Mouse (Mus musculus): Measurements from ENCODE around the gene Plac8. TPM values are rescaled to one million over a fixed set of nuclear protein-coding genes. Genes with fewer than 3 reads are reported as not detected.

The Plac8 gene
- 7.1 and 8.2 TPM in 2 replicates for polyA plus RNA-seq (2014; fragmentation: Nextera tagmentation; extraction: Ambion mirVana)

DNA sequence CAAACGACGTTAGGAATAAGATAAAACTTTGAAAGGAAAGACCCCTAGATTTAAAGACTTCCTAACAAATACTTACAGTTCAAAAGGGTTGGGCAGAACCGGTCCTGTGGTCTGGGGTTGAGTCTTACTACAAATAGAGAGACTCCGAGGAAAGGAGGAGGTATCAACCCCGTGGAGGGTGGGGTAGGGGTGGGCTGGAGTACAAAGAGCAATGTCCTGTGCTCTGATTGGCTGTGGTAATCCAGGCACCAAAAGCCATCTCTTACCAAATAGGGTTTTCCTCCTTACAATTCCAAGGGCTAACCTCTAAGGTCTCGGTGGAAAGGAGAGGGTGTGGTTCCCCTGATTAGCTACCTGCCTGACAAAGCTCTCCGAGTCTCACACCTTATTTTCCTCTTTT lies at the start of gene Plac8:
Gene Plac8 (minus strand): TSS at position 177 of the 400 bp plus-strand sequence.
- Histone ChIP-seq H3K9me3 (replicated peaks; ENCODE audit: control insufficient read depth, low read length) (no peaks in the 10 kb centered on the region), H3K27me3 (ENCODE audit: control insufficient read depth, insufficient read depth, low read length) (no peaks in the 10 kb centered on the region), H3K4me3 (ENCODE audit: low read depth, low read length) (no peak within 1 kb of the TSS), H3K27ac (ENCODE audit: low read depth, low read length) (no peak within 1 kb of the TSS), H3K4me2 (no peak within 1 kb of the TSS), H3K4me1 (ENCODE audit: control insufficient read depth, insufficient read depth, low read length) (peaks cover 12% of the 10 kb centered on the region; the same call in 1 of the 2 replicates), H3K9ac (ENCODE audit: low read depth, low read length) (no peak within 1 kb of the TSS), H3K36me3 (ENCODE audit: control insufficient read depth, insufficient read depth, low read length) (no peaks in the 10 kb centered on the region)
- ATAC-seq (replicated peaks; ENCODE audit: insufficient number of reproducible peaks, low FRiP score, low TSS enrichment), result no peak
- WGBS (ENCODE audit: insufficient replicate concordance), result 19% methylated on average over 7 of the region's 7 CpGs

DNA sequence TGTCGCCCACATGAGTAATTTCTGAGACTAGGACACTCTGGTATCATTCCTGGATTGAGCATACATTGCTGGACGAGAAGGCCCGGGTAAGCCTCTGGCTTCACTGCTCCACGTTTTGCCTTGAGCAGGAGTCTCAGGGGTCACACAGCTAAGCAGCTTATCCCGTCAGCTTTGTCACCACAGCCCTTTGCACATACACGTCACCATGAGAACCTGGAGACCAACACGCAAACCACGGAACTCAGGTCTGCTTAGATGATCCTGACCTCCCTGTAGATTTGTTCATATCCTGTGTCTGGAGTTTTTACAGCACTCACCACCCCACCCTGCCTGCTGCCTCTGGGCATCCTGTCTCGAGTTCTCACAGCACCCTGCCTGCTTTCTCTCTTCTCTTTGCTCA lies 48.9 kb upstream of the Plac8 start:
- Histone ChIP-seq H3K36me3 (ENCODE audit: control insufficient read depth, insufficient read depth, low read length) (no peaks in the 10 kb centered on the region), H3K4me3 (ENCODE audit: low read depth, low read length) (no peak overlapping the region), H3K9ac (ENCODE audit: low read depth, low read length) (no peak overlapping the region), H3K27me3 (ENCODE audit: control insufficient read depth, insufficient read depth, low read length) (no peaks in the 10 kb centered on the region), H3K4me1 (ENCODE audit: control insufficient read depth, insufficient read depth, low read length) (no peaks in the 10 kb centered on the region), H3K9me3 (replicated peaks; ENCODE audit: control insufficient read depth, low read length) (no peaks in the 10 kb centered on the region), H3K27ac (ENCODE audit: low read depth, low read length) (no peak overlapping the region), H3K4me2 (no peak overlapping the region)
- ATAC-seq (replicated peaks; ENCODE audit: insufficient number of reproducible peaks, low FRiP score, low TSS enrichment), result no peak
- 59% methylated on average over 9 of the region's 9 CpGs for WGBS (ENCODE audit: insufficient replicate concordance)

DNA sequence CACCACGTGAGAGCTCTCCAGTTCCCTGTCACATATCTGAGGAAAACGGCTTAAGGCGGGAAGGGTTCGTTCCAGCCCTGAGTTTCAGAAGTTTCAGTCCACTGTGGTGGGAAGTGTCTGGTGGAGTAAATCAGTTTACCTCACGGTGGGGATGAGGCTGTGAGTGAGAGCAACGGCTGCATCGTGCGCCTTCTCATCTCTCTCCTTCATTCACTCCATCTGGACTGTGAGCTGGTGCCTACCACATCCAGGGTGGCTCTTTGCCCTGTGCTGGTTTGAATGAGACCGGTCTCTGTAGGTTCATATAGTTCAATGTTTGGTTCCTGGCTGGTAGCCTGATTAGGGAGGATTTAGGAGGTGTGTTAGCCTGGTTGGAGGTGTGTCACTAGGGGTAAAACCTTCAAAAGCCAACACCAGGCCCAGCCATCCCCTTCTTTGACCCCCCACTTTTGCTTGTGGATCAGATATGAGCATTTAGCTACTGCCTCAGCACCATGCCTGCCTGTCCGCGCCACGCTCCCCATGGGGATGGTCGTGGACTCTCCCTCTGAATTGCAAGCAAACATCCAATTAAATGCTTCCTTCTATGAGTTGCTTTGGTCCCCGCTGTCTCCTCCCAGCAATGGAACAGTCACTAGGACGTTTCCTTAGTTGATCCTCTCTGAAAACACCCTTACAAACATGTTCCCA lies 47.7 kb upstream of the Plac8 start:
- Histone ChIP-seq H3K36me3 (ENCODE audit: control insufficient read depth, insufficient read depth, low read length) (no peaks in the 10 kb centered on the region), H3K9ac (ENCODE audit: low read depth, low read length) (no peak overlapping the region), H3K4me3 (ENCODE audit: low read depth, low read length) (no peak overlapping the region), H3K9me3 (replicated peaks; ENCODE audit: control insufficient read depth, low read length) (no peaks in the 10 kb centered on the region), H3K4me1 (ENCODE audit: control insufficient read depth, insufficient read depth, low read length) (no peaks in the 10 kb centered on the region), H3K4me2 (no peak overlapping the region), H3K27me3 (ENCODE audit: control insufficient read depth, insufficient read depth, low read length) (no peaks in the 10 kb centered on the region), H3K27ac (ENCODE audit: low read depth, low read length) (no peak overlapping the region)
- no peak for ATAC-seq (replicated peaks; ENCODE audit: insufficient number of reproducible peaks, low FRiP score, low TSS enrichment)
- WGBS (ENCODE audit: insufficient replicate concordance), result 84% methylated on average over 15 of the region's 15 CpGs

DNA sequence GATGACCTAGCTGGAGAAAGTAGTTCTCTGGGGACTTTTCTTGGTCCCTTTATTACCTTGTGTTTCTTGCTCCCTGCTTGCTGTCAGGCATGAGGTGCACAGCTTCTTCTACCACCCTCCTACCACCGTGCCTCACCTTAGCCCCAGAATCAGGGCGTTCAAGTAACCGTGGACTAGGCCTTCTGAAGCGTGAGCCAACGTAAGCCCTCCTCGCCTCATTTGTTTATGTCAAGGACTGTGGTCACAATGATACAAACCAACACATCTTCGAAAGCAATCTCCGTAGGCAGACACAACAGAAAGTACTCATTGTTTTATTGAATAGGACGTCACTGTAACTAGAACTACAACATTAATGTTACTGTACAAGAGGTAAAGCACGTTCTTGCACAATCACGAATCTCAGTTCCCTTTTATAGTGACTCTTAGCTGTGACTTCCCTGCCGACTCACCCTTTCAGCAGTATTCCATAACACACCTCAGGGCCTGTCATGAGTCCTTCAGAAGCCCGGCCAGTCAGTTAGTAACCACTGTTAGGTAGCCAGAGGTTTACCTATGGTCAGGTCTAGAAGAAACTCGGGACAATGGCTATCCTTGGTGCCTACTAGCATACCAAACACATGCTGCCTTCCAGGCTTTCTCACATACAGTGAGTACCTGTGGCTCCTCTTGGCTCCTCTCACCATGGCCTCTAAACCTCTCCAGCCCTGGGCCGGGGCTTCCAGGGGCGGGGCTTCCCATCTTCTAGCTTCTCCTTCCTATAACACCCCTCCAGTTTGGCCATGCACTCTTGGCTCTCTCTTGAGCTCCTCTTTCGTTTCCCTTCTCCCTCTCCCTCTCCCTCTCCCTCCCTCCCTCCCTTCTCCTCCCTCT lies 42.1 kb upstream of the Plac8 start:
- Histone ChIP-seq H3K9me3 (replicated peaks; ENCODE audit: control insufficient read depth, low read length) (no peaks in the 10 kb centered on the region), H3K36me3 (ENCODE audit: control insufficient read depth, insufficient read depth, low read length) (no peaks in the 10 kb centered on the region), H3K4me3 (ENCODE audit: low read depth, low read length) (no peak overlapping the region), H3K9ac (ENCODE audit: low read depth, low read length) (no peak overlapping the region), H3K4me2 (no peak overlapping the region), H3K27ac (ENCODE audit: low read depth, low read length) (no peak overlapping the region), H3K4me1 (ENCODE audit: control insufficient read depth, insufficient read depth, low read length) (no peaks in the 10 kb centered on the region), H3K27me3 (ENCODE audit: control insufficient read depth, insufficient read depth, low read length) (no peaks in the 10 kb centered on the region)
- no peak for ATAC-seq (replicated peaks; ENCODE audit: insufficient number of reproducible peaks, low FRiP score, low TSS enrichment)
- 83% methylated on average over 17 of the region's 17 CpGs for WGBS (ENCODE audit: insufficient replicate concordance)

DNA sequence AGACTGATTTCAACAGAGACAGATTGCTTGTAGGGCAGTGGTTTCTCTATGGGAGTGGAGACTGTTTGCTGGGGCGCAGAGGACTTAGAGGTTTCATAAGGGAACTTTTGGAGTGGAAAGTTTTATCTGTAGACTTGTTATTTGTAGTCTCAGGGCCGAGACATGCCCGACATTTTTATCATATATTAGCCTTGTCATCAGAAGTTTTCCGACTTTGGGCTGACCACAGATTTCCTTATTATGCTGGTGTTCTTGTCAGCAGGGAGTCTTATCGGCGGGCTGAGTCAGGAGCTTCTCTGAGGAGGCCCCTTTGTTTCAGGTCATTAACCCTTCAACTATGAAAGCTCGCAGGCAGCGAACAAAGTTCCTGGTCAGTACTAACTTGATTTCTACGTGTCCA lies 35.8 kb upstream of the Plac8 start:
- H3K4me2 ChIP-seq, result no peak overlapping the region
- WGBS (ENCODE audit: insufficient replicate concordance), result 62% methylated on average over 9 of the region's 9 CpGs
- ATAC-seq (replicated peaks; ENCODE audit: insufficient number of reproducible peaks, low FRiP score, low TSS enrichment), result no peak

DNA sequence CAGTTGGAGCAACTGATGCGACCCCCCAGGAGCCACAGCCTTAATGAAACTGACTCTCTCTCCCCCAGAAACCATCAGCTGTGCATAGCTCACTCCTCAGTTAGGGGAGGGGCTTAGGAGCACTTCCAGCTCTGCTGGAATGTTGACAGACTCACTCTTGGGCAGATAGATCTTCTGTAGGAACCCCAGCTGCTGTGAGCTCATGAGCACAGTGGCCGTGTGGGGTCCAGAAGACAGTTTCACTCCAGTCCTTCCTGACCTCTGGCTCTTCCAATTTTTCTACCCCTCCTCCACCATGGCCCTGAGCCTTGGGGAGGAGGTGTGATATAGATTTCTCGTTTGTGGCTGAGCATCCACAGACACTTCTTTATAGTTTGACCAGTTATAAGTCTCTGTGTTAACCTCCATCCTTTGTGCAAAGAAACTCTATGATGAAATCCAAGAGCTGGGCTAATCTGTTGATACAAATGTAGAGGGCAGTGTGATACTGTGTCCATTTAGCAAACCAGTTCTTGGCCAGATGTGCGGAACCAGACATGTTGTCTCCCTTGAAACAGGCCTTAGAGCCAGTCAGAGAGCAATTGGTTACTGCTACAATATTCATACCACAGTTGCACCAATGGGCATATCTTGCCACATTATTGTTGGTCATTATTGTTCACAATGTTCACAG lies 35.2 kb upstream of the Plac8 start:
- Histone ChIP-seq H3K27ac (ENCODE audit: low read depth, low read length) (no peak overlapping the region), H3K9me3 (replicated peaks; ENCODE audit: control insufficient read depth, low read length) (no peaks in the 10 kb centered on the region), H3K4me1 (ENCODE audit: control insufficient read depth, insufficient read depth, low read length) (0 out of 2 replicates have a peak, but pooled peaks cover 3% of the 10 kb centered on the region), H3K4me2 (no peak overlapping the region), H3K36me3 (ENCODE audit: control insufficient read depth, insufficient read depth, low read length) (no peaks in the 10 kb centered on the region), H3K27me3 (ENCODE audit: control insufficient read depth, insufficient read depth, low read length) (no peaks in the 10 kb centered on the region), H3K4me3 (ENCODE audit: low read depth, low read length) (no peak overlapping the region), H3K9ac (ENCODE audit: low read depth, low read length) (no peak overlapping the region)
- no peak for ATAC-seq (replicated peaks; ENCODE audit: insufficient number of reproducible peaks, low FRiP score, low TSS enrichment)
- WGBS (ENCODE audit: insufficient replicate concordance), result 59% methylated on average over 4 of the region's 4 CpGs

More for the DNA sequence above, 35.8 kb upstream of the Plac8 start:
- H3K27me3 ChIP-seq (ENCODE audit: control insufficient read depth, insufficient read depth, low read length), result no peaks in the 10 kb centered on the region
- no peaks in the 10 kb centered on the region for H3K36me3 ChIP-seq (ENCODE audit: control insufficient read depth, insufficient read depth, low read length)
- H3K9me3 ChIP-seq (replicated peaks; ENCODE audit: control insufficient read depth, low read length), result no peaks in the 10 kb centered on the region
- no peak overlapping the region for H3K4me3 ChIP-seq (ENCODE audit: low read depth, low read length)
- no peak overlapping the region for H3K27ac ChIP-seq (ENCODE audit: low read depth, low read length)
- no peak overlapping the region for H3K9ac ChIP-seq (ENCODE audit: low read depth, low read length)
- H3K4me1 ChIP-seq (ENCODE audit: control insufficient read depth, insufficient read depth, low read length), result 0 out of 2 replicates have a peak, but pooled peaks cover 3% of the 10 kb centered on the region

DNA sequence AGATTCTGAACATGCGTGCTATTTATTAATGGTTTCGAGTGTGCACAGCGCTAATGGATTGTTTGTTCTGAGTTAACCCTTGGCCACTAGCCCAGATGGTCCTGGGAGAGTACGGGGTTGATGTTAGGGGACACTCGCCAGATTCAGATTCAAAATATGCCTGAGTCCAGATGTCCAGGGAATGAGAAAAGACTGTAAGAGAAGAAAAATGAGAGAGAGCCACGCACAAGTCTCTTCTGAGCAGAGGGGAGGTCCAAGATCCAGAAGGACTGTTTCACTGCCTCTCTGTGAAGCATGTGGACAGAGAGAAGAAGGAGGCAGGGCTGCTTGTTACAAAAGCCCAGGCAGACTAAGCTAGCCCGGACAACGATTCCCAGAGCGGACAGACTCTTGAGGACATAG lies 33.8 kb upstream of the Plac8 start:
- ATAC-seq (replicated peaks; ENCODE audit: insufficient number of reproducible peaks, low FRiP score, low TSS enrichment), result no peak
- H3K27ac ChIP-seq (ENCODE audit: low read depth, low read length), result no peak overlapping the region
- H3K4me1 ChIP-seq (ENCODE audit: control insufficient read depth, insufficient read depth, low read length), result 0 out of 2 replicates have a peak, but pooled peaks cover 3% of the 10 kb centered on the region
- 71% methylated on average over 9 of the region's 9 CpGs for WGBS (ENCODE audit: insufficient replicate concordance)
- no peak overlapping the region for H3K9ac ChIP-seq (ENCODE audit: low read depth, low read length)
- no peak overlapping the region for H3K4me3 ChIP-seq (ENCODE audit: low read depth, low read length)
- H3K36me3 ChIP-seq (ENCODE audit: control insufficient read depth, insufficient read depth, low read length), result no peaks in the 10 kb centered on the region
- no peaks in the 10 kb centered on the region for H3K9me3 ChIP-seq (replicated peaks; ENCODE audit: control insufficient read depth, low read length)
- H3K27me3 ChIP-seq (ENCODE audit: control insufficient read depth, insufficient read depth, low read length), result no peaks in the 10 kb centered on the region
- H3K4me2 ChIP-seq, result no peak overlapping the region

DNA sequence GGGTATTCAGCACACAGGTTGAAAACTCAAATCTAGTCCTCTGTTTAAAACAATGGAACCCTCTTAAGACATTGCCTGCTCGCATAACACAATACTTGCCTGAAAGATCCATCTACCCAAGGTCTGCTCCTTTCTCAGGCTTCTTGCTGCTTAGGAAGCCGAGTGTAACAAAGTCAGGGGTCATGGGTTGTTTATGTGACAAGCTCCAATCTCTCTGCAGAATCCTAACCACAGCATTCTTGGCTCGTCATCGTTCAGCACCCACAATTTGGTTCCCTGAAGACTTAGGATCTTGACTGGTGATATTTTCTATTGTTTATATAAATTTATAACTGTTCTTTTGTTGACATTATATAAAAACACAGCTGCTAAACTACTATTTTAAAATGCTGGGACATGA lies 32.0 kb upstream of the Plac8 start:
- ATAC-seq (replicated peaks; ENCODE audit: insufficient number of reproducible peaks, low FRiP score, low TSS enrichment), result no peak
- WGBS (ENCODE audit: insufficient replicate concordance), result 72% methylated on average over 4 of the region's 4 CpGs
- H3K9me3 ChIP-seq (replicated peaks; ENCODE audit: control insufficient read depth, low read length), result no peaks in the 10 kb centered on the region
- H3K36me3 ChIP-seq (ENCODE audit: control insufficient read depth, insufficient read depth, low read length), result no peaks in the 10 kb centered on the region
- H3K27ac ChIP-seq (ENCODE audit: low read depth, low read length), result no peak overlapping the region
- 0 out of 2 replicates have a peak, but pooled peaks cover 3% of the 10 kb centered on the region for H3K4me1 ChIP-seq (ENCODE audit: control insufficient read depth, insufficient read depth, low read length)
- no peak overlapping the region for H3K4me3 ChIP-seq (ENCODE audit: low read depth, low read length)
- H3K4me2 ChIP-seq, result no peak overlapping the region
- no peaks in the 10 kb centered on the region for H3K27me3 ChIP-seq (ENCODE audit: control insufficient read depth, insufficient read depth, low read length)
- H3K9ac ChIP-seq (ENCODE audit: low read depth, low read length), result no peak overlapping the region

All from heart, embryonic 11.5 days (tissue).